In the genomic region with DNA sequence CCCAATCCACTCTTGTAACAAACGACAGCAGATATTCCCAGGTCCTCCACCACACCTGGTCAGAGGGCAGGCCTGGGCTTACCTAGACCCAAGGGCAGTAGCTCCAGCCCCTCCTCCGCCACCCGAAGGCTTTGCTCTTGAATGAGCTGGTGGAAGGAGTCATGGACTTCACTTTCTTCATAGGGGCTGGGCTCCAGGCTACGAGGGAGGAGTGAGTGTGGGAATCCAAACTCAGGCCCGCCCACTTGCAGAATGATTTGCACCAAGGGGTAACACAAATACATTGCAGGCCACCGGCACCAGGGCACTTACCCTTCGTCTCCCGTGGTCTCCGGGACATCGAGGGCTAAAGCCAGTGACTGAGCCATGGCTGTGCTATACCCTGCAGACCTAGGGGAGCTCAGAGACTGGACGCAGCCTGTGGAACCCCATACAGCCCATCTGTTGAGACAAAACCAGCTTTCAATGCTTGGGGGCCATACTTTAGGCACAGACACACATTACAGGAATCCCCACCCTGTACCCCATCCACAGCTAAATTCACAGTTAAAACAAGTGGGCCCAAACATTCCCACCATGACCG, we compare ENCODE assay signal across 9 mouse cellular contexts. TPM values are rescaled to one million over a fixed set of nuclear protein-coding genes. Genes with fewer than 3 reads are reported as not detected.
DNase-seq lines count a peak whose midpoint lies in the region; ATAC-seq and TF ChIP-seq lines count a peak whose summit lies in the region.
"Had no signal": no experiment of that assay in that cellular context is flagged by ENCODE, and none has a peak within 500 bp of the region (broad histone marks: within the 10 kb centered on the region; RNA-seq: fewer than 3 reads in every experiment).

No protein-coding gene starts in this region.

- peaks cover 40% of the 10 kb centered on the region for H3K27me3 ChIP-seq in forebrain, embryonic 14.5 days (replicated peaks; ENCODE audit: control insufficient read depth, insufficient read depth, low read length)
- H3K27me3 ChIP-seq in stomach, postnatal 0 days (ENCODE audit: control insufficient read depth, insufficient read depth, low read length): no peaks in the 10 kb centered on the region

- in situ Hi-C loops in ES-E14 (cut with MboI; ENCODE audit: low sequenced_read_pairs in 2 of 2, unreplicated experiment in 2 of 2): no loop called here

- no peak for TF ChIP-seq CTCF in stomach, postnatal 0 days (IDR thresholded peaks at IDR 0.05; ENCODE audit: low read depth)

- peak overlapping the region; percentile 35; the same call in 1 of the 2 replicates for H3K9ac ChIP-seq in ES-E14 (ENCODE audit: insufficient read depth, low read depth, low read length, poor library complexity, severe bottlenecking)
- peak overlapping the region; percentile 43; the same call in 1 of the 2 replicates for H3K9ac ChIP-seq in forebrain, embryonic 14.5 days (ENCODE audit: low read length)
- H3K9ac ChIP-seq in stomach, postnatal 0 days (ENCODE audit: low read length): peak overlapping the region; percentile 71

- H3K36me3 ChIP-seq in ES-E14 (ENCODE audit: control insufficient read depth, insufficient read depth, low read length, poor library complexity, severe bottlenecking): peaks cover 29% of the 10 kb centered on the region
- H3K36me3 ChIP-seq in forebrain, embryonic 14.5 days (ENCODE audit: control insufficient read depth, insufficient read depth, low read length): no peaks in the 10 kb centered on the region
- H3K36me3 ChIP-seq in stomach, postnatal 0 days (ENCODE audit: control insufficient read depth, insufficient read depth, low read length): 0 out of 2 replicates have a peak, but pooled peaks cover 2% of the 10 kb centered on the region

- peak; percentile 58 for DNase-seq in 3134 (ENCODE audit: extremely low read depth, insufficient read length, low spot score)
- no peak for DNase-seq in ES-E14 (ENCODE audit: low read depth, low spot score)
- no peak for DNase-seq in forebrain, embryonic 14.5 days (ENCODE audit: low spot score)
- DNase-seq in kidney, adult 9 months: peak; percentile 65
- DNase-seq in lung, postnatal 14 days: peak; percentile 48
- peak; percentile 74 for DNase-seq in stomach, postnatal 0 days (ENCODE audit: low spot score)
- no peak for DNase-seq in layer of hippocampus, postnatal 36 days
- no peak for DNase-seq in cerebellum, postnatal 4 days (ENCODE audit: low spot score in 2 of 2)

- H3K4me1 ChIP-seq in ES-E14 (ENCODE audit: control insufficient read depth in 2 of 2, insufficient read depth in 2 of 2, low read length in 2 of 2, poor library complexity in 1 of 2): peaks cover 5 to 29% of the 10 kb centered on the region in 2 experiments; a peak in 3 of 4 replicates
- H3K4me1 ChIP-seq in forebrain, embryonic 14.5 days (ENCODE audit: control insufficient read depth, insufficient read depth, low read length): peaks cover 6% of the 10 kb centered on the region
- peaks cover 9% of the 10 kb centered on the region for H3K4me1 ChIP-seq in stomach, postnatal 0 days (replicated peaks; ENCODE audit: control insufficient read depth, insufficient read depth)

- peak overlapping the region; percentile 48; the same call in 1 of the 2 replicates for H3K4me2 ChIP-seq in forebrain, embryonic 14.5 days (ENCODE audit: low read length)
- H3K4me2 ChIP-seq in stomach, postnatal 0 days (replicated peaks; ENCODE audit: low read depth): peak overlapping the region; percentile 80

- H3K27ac ChIP-seq in ES-E14 (ENCODE audit: insufficient read depth, low read depth, low read length, poor library complexity, severe bottlenecking): no peak overlapping the region
- H3K27ac ChIP-seq in forebrain, embryonic 14.5 days (ENCODE audit: low read depth, low read length): 0 out of 2 replicates have a peak overlapping the region, but pooled peaks have one; percentile 6
- peak overlapping the region; percentile 98 for H3K27ac ChIP-seq in stomach, postnatal 0 days (replicated peaks)

- no peak for ATAC-seq in forebrain, embryonic 14.5 days
- no peak for ATAC-seq in stomach, postnatal 0 days (ENCODE audit: low FRiP score, low TSS enrichment)

- H3K9me3 ChIP-seq in ES-E14 (ENCODE audit: control insufficient read depth, insufficient read depth, low read depth, low read length): no peaks in the 10 kb centered on the region
- no peaks in the 10 kb centered on the region for H3K9me3 ChIP-seq in forebrain, embryonic 14.5 days (replicated peaks; ENCODE audit: control insufficient read depth, low read length)
- no peaks in the 10 kb centered on the region for H3K9me3 ChIP-seq in stomach, postnatal 0 days (ENCODE audit: control insufficient read depth, low read length)

- peak overlapping the region; percentile 73 to 78 for H3K4me3 ChIP-seq in ES-E14 (ENCODE audit: insufficient read depth in 1 of 2, low read depth in 1 of 2, low read length in 2 of 2, poor library complexity in 1 of 2, severe bottlenecking in 1 of 2)
- H3K4me3 ChIP-seq in forebrain, embryonic 14.5 days (ENCODE audit: low read depth, low read length): no peak overlapping the region
- peak overlapping the region; percentile 54 for H3K4me3 ChIP-seq in stomach, postnatal 0 days (ENCODE audit: low read depth, low read length)

- whole genome bisulfite sequencing in forebrain, embryonic 14.5 days: 81% methylated on average over 12 of the region's 12 CpGs
- WGBS in stomach, postnatal 0 days: 43% methylated on average over 12 of the region's 12 CpGs

- no peak for TF ChIP-seq EP300 in stomach, postnatal 0 days (optimal IDR thresholded peaks at IDR 0.05)

TF ChIP-seq in ES-E14, 5 proteins besides CTCF, POLR2A, EP300 and RAD21:
- no peak for TF ChIP-seq ZNF384 (IDR thresholded peaks at IDR 0.05; ENCODE audit: low read depth, low read length)

RNA-seq across cellular contexts. Expression of a gene that starts 2.9 kb away (rescaled TPM):
- total RNA-seq in ES-E14 (2012; rRNA removed): 3.9 and 7.6 TPM in 2 replicates
- 0.29 and 0.68 TPM in 2 replicates for polyA plus RNA-seq in forebrain, embryonic 14.5 days (2014; fragmentation: Nextera tagmentation; extraction: Ambion mirVana)
- 8.9 and 10.0 TPM in 2 replicates for polyA plus RNA-seq in stomach, postnatal 0 days (2015; fragmentation: Nextera tagmentation; extraction: Ambion mirVana)
- total RNA-seq in layer of hippocampus, postnatal 36 days (2021): under 1 TPM; 0.47 to 0.83 TPM

RNA-seq across cellular contexts. Expression of a gene that starts 3.1 kb away (rescaled TPM):
- 36.0 and 79.1 TPM in 2 replicates for total RNA-seq in ES-E14 (2012; rRNA removed)
- 1.7 and 2.6 TPM in 2 replicates for polyA plus RNA-seq in forebrain, embryonic 14.5 days (2014; fragmentation: Nextera tagmentation; extraction: Ambion mirVana)
- 21.0 and 24.1 TPM in 2 replicates for polyA plus RNA-seq in stomach, postnatal 0 days (2015; fragmentation: Nextera tagmentation; extraction: Ambion mirVana)
- 1 to 10 TPM; 7.3 to 9.7 TPM for total RNA-seq in layer of hippocampus, postnatal 36 days (2021)

RNA-seq across cellular contexts. Expression of a gene that starts 18.5 kb away (rescaled TPM):
- not detected in 2 replicates for total RNA-seq in ES-E14 (2012; rRNA removed)
- polyA plus RNA-seq in forebrain, embryonic 14.5 days (2014; fragmentation: Nextera tagmentation; extraction: Ambion mirVana): not detected in 2 replicates
- 0.12 TPM in 1 of 2 replicates, not detected in the other for polyA plus RNA-seq in stomach, postnatal 0 days (2015; fragmentation: Nextera tagmentation; extraction: Ambion mirVana)
- under 1 TPM in 1 of 2 experiments, not detected in 1; 0.61 TPM for total RNA-seq in layer of hippocampus, postnatal 36 days (2021)
- polyA plus RNA-seq: gonadal fat pad, adult 2 months had no signal

RNA-seq across cellular contexts. Expression of a gene that starts 30.5 kb away (rescaled TPM):
- total RNA-seq in ES-E14 (2012; rRNA removed): 0.40 and 0.42 TPM in 2 replicates
- 0.41 and 1.3 TPM in 2 replicates for polyA plus RNA-seq in forebrain, embryonic 14.5 days (2014; fragmentation: Nextera tagmentation; extraction: Ambion mirVana)
- polyA plus RNA-seq in stomach, postnatal 0 days (2015; fragmentation: Nextera tagmentation; extraction: Ambion mirVana): 0.18 and 0.24 TPM in 2 replicates
- total RNA-seq in layer of hippocampus, postnatal 36 days (2021): 1 to 10 TPM; 1.5 to 1.7 TPM

RNA-seq across cellular contexts. Expression of a gene that starts 30.5 kb away (rescaled TPM):
- total RNA-seq in ES-E14 (2012; rRNA removed): 69.6 and 98.0 TPM in 2 replicates
- polyA plus RNA-seq in forebrain, embryonic 14.5 days (2014; fragmentation: Nextera tagmentation; extraction: Ambion mirVana): 19.2 and 20.7 TPM in 2 replicates
- 165 and 183 TPM in 2 replicates for polyA plus RNA-seq in stomach, postnatal 0 days (2015; fragmentation: Nextera tagmentation; extraction: Ambion mirVana)
- 10 to 100 TPM; 10.4 to 16.9 TPM for total RNA-seq in layer of hippocampus, postnatal 36 days (2021)

Comparison
In these comparisons a context has a peak if more than half of its experiments do, and no peak if none do; other contexts are left out.
1. DNase-seq: peak in 3134 (single experiment), kidney, adult 9 months (single experiment), lung, postnatal 14 days (single experiment) and stomach, postnatal 0 days (single experiment); none in ES-E14 (single experiment), forebrain, embryonic 14.5 days (single experiment), layer of hippocampus, postnatal 36 days (0 of 2) and cerebellum, postnatal 4 days (0 of 2).
2. Peak in every context shown above with its lines, with median percentiles within 50 percentile points of each other: H3K9ac ChIP-seq.